In genomic region chr11:20649477-20649876, GRCm38 (mm10) we compare ENCODE assay signal across 11 mouse cellular contexts.
DNase-seq lines count a peak whose midpoint lies in the region; ATAC-seq and TF ChIP-seq lines count a peak whose summit lies in the region.
"Had no signal": no experiment of that assay in that cellular context is flagged by ENCODE, and none has a peak within 500 bp of the region (broad histone marks: within the 10 kb centered on the region; RNA-seq: fewer than 3 reads in every experiment).

No protein-coding gene starts in this region.

- H3K4me1 ChIP-seq in E14TG2a.4 (replicated peaks; ENCODE audit: low read depth, low read length), result peaks cover 82% of the 10 kb centered on the region
- H3K4me1 ChIP-seq in forebrain, embryonic 14.5 days (ENCODE audit: control insufficient read depth, insufficient read depth, low read length), result peaks cover 49% of the 10 kb centered on the region
- peaks cover 71% of the 10 kb centered on the region for H3K4me1 ChIP-seq in midbrain, embryonic 11.5 days (ENCODE audit: control insufficient read depth, insufficient read depth, low read length)

- H3K36me3 ChIP-seq in E14TG2a.4 (ENCODE audit: insufficient read depth, low read length), result peaks cover 53% of the 10 kb centered on the region
- peaks cover 10% of the 10 kb centered on the region; the same call in 1 of the 2 replicates for H3K36me3 ChIP-seq in forebrain, embryonic 14.5 days (ENCODE audit: control insufficient read depth, insufficient read depth, low read length)
- peaks cover 3% of the 10 kb centered on the region; the same call in 1 of the 2 replicates for H3K36me3 ChIP-seq in midbrain, embryonic 11.5 days (ENCODE audit: control insufficient read depth, insufficient read depth, low read length)

- peak; percentile 53 for ATAC-seq in forebrain, embryonic 14.5 days
- peak; percentile 72 for ATAC-seq in midbrain, embryonic 11.5 days (ENCODE audit: low FRiP score)
- no peak for ATAC-seq in erythroid progenitor cell, adult 5-6 weeks (replicated peaks; ENCODE audit: low FRiP score, poor library complexity, severe bottlenecking)

- no peak overlapping the region for H3K4me2 ChIP-seq in forebrain, embryonic 14.5 days (ENCODE audit: low read length)
- H3K4me2 ChIP-seq in midbrain, embryonic 11.5 days, result no peak overlapping the region
- H3K4me2 ChIP-seq: kidney, embryonic 15.5 days; lung, embryonic 14.5 days had no signal

- peak overlapping the region; percentile 56 for H3K27ac ChIP-seq in forebrain, embryonic 14.5 days (ENCODE audit: low read depth, low read length)
- peak overlapping the region; percentile 75 for H3K27ac ChIP-seq in midbrain, embryonic 11.5 days (ENCODE audit: low read depth, low read length)
- H3K27ac ChIP-seq: kidney, embryonic 15.5 days had no signal

- peak overlapping the region; percentile 76; the same call in 1 of the 2 replicates for H3K4me3 ChIP-seq in E14TG2a.4 (replicated peaks; ENCODE audit: low read length)
- no peak overlapping the region for H3K4me3 ChIP-seq in forebrain, embryonic 14.5 days (ENCODE audit: low read depth, low read length)
- no peak overlapping the region for H3K4me3 ChIP-seq in midbrain, embryonic 11.5 days (ENCODE audit: low read depth, low read length)
- H3K4me3 ChIP-seq: kidney, embryonic 15.5 days; myocyte had no signal

- peak; percentile 14 for TF ChIP-seq CTCF in E14TG2a.4 (conservative IDR thresholded peaks at IDR 0.05; ENCODE audit: low read length)

- H3K9me3 ChIP-seq in E14TG2a.4 (ENCODE audit: low read length), result no peaks in the 10 kb centered on the region
- no peaks in the 10 kb centered on the region for H3K9me3 ChIP-seq in forebrain, embryonic 14.5 days (replicated peaks; ENCODE audit: control insufficient read depth, low read length)
- H3K9me3 ChIP-seq in midbrain, embryonic 11.5 days (ENCODE audit: control insufficient read depth, low read length), result no peaks in the 10 kb centered on the region
- H3K9me3 ChIP-seq: kidney, embryonic 15.5 days had no signal

- DNase-seq in ES-CJ7 (ENCODE audit: low read depth, low spot score), result peak; percentile 86
- peak; percentile 74 for DNase-seq in forebrain, embryonic 14.5 days (ENCODE audit: low spot score)
- DNase-seq in midbrain, embryonic 11.5 days (ENCODE audit: low spot score, missing footprints), result no peak
- no peak for DNase-seq in cerebellum, postnatal 4 days (ENCODE audit: low spot score in 2 of 2)
- DNase-seq in urinary bladder, postnatal 25 days (ENCODE audit: low spot score), result no peak
- DNase-seq: lung, embryonic 14.5 days; thymus, postnatal 36 days had no signal

- WGBS in forebrain, embryonic 14.5 days, result 22% methylated on average over 5 of the region's 5 CpGs
- 31% methylated on average over 5 of the region's 5 CpGs for WGBS in midbrain, embryonic 11.5 days

- no peak overlapping the region for H3K9ac ChIP-seq in forebrain, embryonic 14.5 days (ENCODE audit: low read length)
- no peak overlapping the region for H3K9ac ChIP-seq in midbrain, embryonic 11.5 days (ENCODE audit: low read length)
- H3K9ac ChIP-seq: kidney, embryonic 15.5 days; lung, embryonic 14.5 days had no signal

- H3K27me3 ChIP-seq in E14TG2a.4 (ENCODE audit: insufficient read depth, low read length), result no peaks in the 10 kb centered on the region
- no peaks in the 10 kb centered on the region for H3K27me3 ChIP-seq in forebrain, embryonic 14.5 days (replicated peaks; ENCODE audit: control insufficient read depth, insufficient read depth, low read length)
- no peaks in the 10 kb centered on the region for H3K27me3 ChIP-seq in midbrain, embryonic 11.5 days (ENCODE audit: control insufficient read depth, insufficient read depth, low read length)
- H3K27me3 ChIP-seq: kidney, embryonic 15.5 days had no signal

Comparison
In these comparisons a context has a peak if more than half of its experiments do, and no peak if none do; other contexts are left out.
1. DNase-seq: peak in ES-CJ7 (single experiment) and forebrain, embryonic 14.5 days (single experiment); none in midbrain, embryonic 11.5 days (single experiment), cerebellum, postnatal 4 days (0 of 2) and urinary bladder, postnatal 25 days (single experiment).